Mouse (Mus musculus) heart, postnatal 4 days (tissue): ENCODE data around the gene Chst11. TPM values are rescaled to one million over a fixed set of nuclear protein-coding genes. Genes with fewer than 3 reads are reported as not detected.

Source experiments
- DNase-seq: peaks from one replicate; pipeline ENCODE4 v3.0.0; 2021
- total RNA-seq, 2 experiments: library from RNA; stranded (reverse); gene quantifications; 2 replicates each; pipeline ENCODE4 v1.2.3; 2021

Chst11 gene
- total RNA-seq, 2 experiments from 2014 or later: 3.6 to 5.2 TPM

GRCm38 (mm10) chr10:82991756-82992519 is 6.6 kb downstream of the Chst11 start:
- no peak for DNase-seq

DNA sequence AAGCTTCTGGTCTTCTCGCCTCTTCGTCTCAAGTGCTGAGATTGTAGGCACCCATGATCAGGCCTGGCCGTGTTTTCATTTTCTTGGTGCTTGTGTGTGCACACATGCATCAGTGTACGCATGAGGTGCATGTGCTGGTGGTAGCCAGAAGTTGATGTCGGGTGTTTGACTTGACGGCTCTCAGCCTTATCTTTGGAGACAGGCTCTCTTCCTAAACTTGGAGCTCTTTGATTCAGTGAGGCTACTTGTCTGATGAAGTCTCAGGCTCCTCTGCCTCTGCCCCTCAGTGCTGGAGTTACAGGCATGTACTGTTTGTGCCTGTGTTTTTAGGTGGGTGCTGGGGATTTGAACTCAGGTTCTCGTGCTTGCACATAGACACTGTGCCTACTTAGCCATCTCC is 9.0 kb downstream of the Chst11 start:
- DNase-seq: no peak

DNA sequence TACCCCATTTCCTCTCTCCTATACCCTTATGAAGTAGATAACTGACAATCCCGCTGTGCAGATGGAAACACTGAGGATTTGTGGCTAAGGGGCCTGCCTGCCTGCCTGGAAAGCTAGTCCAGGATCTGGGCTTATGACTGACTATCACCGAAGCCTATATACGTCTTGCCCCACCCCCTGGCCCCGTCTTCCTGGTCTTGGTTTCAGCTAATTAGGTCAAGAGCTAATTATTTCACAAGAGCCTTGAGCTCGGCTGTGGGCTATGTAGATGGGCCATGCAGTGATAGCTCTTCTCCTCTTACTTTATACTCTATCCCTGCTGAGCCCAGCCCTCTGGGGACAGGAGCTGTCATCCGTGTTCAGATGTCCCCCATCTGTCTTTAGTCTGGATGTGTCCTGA is 12.2 kb downstream of the Chst11 start:
- DNase-seq: no peak

- no peak for DNase-seq
Observed at GRCm38 (mm10) chr10:83000169-83000568, 14.9 kb downstream of the Chst11 start.

GRCm38 (mm10) chr10:83000721-83001120 is 15.4 kb downstream of the Chst11 start:
- no peak for DNase-seq

GRCm38 (mm10) chr10:83003899-83004298 is 18.6 kb downstream of the Chst11 start:
- DNase-seq: no peak

DNA sequence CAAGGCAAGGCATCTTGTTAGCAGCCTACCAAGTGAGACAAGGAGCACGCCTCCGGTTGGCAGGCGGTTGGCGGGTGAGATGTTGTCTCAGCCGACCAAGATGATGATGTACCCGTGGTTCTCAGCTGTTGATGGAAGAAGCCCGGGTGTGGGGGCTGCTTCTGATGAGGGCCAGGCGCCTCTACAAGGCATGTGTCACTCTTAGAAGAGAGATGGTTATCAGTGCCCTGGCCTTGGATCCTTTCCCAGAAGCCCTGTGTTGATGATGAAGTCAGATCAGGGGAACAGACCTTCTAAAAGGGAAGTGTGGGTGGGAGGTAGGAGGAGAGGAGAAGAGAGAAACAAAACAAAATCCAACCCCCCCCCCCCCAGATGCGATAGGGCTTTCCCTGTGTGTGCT is 19.1 kb downstream of the Chst11 start:
- DNase-seq: peak; percentile 37

DNA sequence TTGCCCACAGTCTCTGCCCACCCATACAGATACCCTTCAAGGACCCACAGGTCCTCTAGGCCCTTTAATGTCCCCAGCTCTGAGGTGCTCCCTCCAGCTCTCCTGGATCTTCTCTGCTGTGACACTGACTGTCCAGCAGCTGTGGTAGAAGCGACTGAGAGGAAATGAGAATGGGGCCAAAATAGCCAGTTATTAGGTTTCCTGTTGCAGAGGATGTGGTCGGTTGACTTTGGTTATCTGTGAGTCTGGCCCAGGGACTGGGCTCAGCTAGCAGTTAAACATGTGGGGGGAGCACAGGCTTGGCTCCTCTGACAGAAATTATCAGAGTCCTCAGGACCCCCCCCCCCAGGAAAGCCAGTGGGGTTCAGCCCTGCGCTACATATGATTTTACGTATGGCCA is 19.7 kb downstream of the Chst11 start:
- DNase-seq: no peak

DNA sequence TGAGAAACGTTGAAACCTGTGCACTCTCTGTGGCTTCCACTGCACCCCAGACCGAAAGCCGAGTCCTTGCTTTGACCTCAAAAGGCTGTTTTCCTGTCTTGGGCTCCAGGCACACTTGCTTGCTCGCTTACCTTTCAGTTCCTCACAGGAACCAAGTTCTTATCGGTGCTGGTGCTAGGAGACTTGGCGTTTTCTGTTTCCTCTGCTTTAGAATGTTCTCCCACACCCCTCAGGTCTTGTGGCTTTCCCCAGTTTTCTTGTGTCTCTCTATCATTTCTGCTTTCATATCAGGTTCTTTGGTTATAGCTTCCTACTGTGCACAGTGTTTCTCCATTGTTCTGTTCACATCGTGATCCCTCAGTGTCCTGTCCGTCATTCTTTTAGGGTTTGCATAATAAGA is 21.0 kb downstream of the Chst11 start:
- no peak for DNase-seq

- DNase-seq: no peak
Observed at GRCm38 (mm10) chr10:83013984-83014383, 28.7 kb downstream of the Chst11 start.

GRCm38 (mm10) chr10:83015919-83016318 is 30.6 kb downstream of the Chst11 start:
- DNase-seq: no peak

- DNase-seq: no peak
Observed at GRCm38 (mm10) chr10:83016779-83017178, 31.5 kb downstream of the Chst11 start.

- DNase-seq: no peak
Observed at GRCm38 (mm10) chr10:83017760-83018498, 32.6 kb downstream of the Chst11 start.

GRCm38 (mm10) chr10:83018521-83018920 is 33.2 kb downstream of the Chst11 start:
- no peak for DNase-seq

GRCm38 (mm10) chr10:83019497-83020270 is 34.4 kb downstream of the Chst11 start:
- peak; percentile 19 for DNase-seq

- no peak for DNase-seq
Observed at GRCm38 (mm10) chr10:83022616-83023015, 37.3 kb downstream of the Chst11 start.

DNA sequence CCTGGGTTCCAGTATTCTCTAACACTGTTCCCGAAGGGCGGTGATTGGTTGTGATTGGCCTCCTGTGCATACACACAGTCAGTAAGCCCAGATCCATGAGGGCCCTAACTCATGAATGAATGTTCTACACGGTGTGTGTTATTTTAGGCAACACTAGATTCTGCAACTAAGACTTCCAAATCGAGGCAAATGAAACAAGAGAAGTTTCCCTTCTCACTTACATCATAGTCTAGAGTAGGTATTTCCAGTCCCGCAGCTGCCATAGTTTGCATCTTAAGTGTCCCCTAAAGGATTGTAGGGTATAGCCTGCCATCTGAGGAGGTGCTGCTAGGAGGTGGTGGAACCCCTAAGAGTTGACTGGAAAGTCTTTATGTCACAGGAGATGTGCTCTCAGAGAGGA is 40.9 kb downstream of the Chst11 start:
- no peak for DNase-seq

- DNase-seq: no peak
Observed at GRCm38 (mm10) chr10:83027673-83028072, 42.4 kb downstream of the Chst11 start.

DNA sequence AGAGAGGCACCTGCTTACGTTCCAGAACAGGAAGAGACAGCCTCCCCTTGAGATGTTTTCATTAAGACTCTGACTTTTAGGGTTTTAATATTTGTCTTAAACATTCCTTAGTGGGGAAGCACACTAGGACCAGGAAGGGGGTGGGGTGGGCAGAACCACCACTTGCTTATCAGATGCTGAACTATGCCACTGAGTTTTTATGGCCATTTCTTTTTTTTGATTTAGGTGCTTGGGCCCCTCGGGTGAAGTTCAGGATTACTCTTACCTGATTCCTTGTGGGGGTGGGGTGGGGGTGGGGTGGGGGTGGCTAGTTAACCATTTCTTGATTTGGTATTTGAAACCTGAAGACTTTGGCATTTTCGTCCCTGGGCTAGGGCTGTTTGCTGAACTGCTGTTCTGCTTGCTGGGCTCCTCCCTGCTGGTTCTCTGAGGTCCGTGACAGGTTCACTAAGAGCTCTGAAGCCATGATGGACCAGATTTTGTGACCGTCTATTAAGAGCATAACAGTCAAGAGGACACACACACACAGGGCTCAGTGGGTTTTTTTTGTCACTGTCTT is 44.9 kb downstream of the Chst11 start:
- DNase-seq: no peak

- no peak for DNase-seq
Observed at GRCm38 (mm10) chr10:83030928-83031327, 45.6 kb downstream of the Chst11 start.

- no peak for DNase-seq
Observed at GRCm38 (mm10) chr10:83031561-83031960, 46.3 kb downstream of the Chst11 start.

GRCm38 (mm10) chr10:83032559-83032958 is 47.3 kb downstream of the Chst11 start:
- peak; percentile 21 for DNase-seq
